Mouse (Mus musculus) testis, adult 2 months (tissue): ENCODE measurements around the gene Gm45213. TPM values are rescaled to one million over a fixed set of nuclear protein-coding genes. Genes with fewer than 3 reads are reported as not detected.

Experiments
- H3K27ac ChIP-seq: fragments of 200-500 bp; 2 replicates; pipeline ENCODE4 v1.5.1; 2012; ENCODE audit warnings: low read depth, low read length; ENCODE audit not compliant: control insufficient read depth, insufficient read depth
- H3K27me3 ChIP-seq: fragments of 200-500 bp; 2 replicates; pipeline ENCODE4 v1.6.1; 2012; ENCODE audit warnings: mild to moderate bottlenecking, low read length, moderate library complexity; ENCODE audit not compliant: control insufficient read depth, insufficient read depth
- H3K36me3 ChIP-seq: fragments of 200-500 bp; 2 replicates; pipeline ENCODE4 v1.6.1; 2012; ENCODE audit warnings: mild to moderate bottlenecking, low read length; ENCODE audit not compliant: control insufficient read depth, insufficient read depth
- H3K4me1 ChIP-seq: fragments of 200-500 bp; 2 replicates; pipeline ENCODE4 v1.6.1; 2012; ENCODE audit warnings: low read length; ENCODE audit not compliant: control insufficient read depth, insufficient read depth
- H3K4me3 ChIP-seq: fragments of 200-500 bp; 2 replicates; pipeline ENCODE4 v1.5.1; 2012; ENCODE audit warnings: low read depth, mild to moderate bottlenecking, low read length, moderate library complexity, mixed read lengths; ENCODE audit not compliant: control insufficient read depth
- CTCF ChIP-seq: fragments of 200-500 bp; IDR thresholded peaks from 2 replicates; pipeline ENCODE4 v1.5.1; 2012; ENCODE audit warnings: low read depth, mild to moderate bottlenecking, inconsistent platforms, low read length, moderate library complexity; ENCODE audit not compliant: control insufficient read depth, insufficient read depth, insufficient replicate concordance
- POLR2A ChIP-seq: fragments of 200-500 bp; IDR thresholded peaks from 2 replicates; pipeline ENCODE4 v1.6.1; 2012; ENCODE audit warnings: low read depth, mild to moderate bottlenecking, inconsistent platforms, low read length, moderate library complexity; ENCODE audit not compliant: control insufficient read depth
- polyA plus RNA-seq: library from polyadenylated mRNA; depleted of rRNA; stranded (reverse); fragments of >200 nt; gene quantifications from 2 replicates; pipeline ENCODE4 v1.2.3, GENCODE M21; 2012

Gene Gm45213
- polyA plus RNA-seq, 1 experiment, result not detected

DNA sequence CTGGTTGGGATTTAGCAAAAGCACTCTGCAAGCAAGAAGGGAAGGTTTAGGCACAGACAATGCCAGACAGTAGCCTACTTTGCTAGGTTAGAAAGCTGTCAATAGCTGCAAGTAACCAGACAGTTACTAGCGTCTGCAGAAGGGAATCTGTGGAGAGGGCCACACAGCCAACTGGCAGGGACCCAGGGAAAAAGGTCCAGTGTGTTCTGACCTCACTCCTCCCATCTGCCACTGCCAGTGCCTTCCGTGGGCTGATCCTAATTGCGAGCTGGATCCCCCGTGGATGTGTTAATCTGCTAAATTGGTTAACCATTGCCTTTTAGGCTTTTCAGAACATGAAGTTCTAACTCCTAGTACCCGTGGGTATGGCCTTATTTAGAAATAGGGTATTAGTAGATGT, 50.7 kb downstream of the Gm45213 start:
- Histone ChIP-seq H3K36me3 (peaks cover 1% of the 10 kb centered on the region; the same call in 1 of the 2 replicates), H3K4me3 (no peak overlapping the region), H3K27me3 (no peaks in the 10 kb centered on the region), H3K4me1 (no peaks in the 10 kb centered on the region), H3K27ac (no peak overlapping the region)
- TF ChIP-seq CTCF (no peak), POLR2A (no peak)

DNA sequence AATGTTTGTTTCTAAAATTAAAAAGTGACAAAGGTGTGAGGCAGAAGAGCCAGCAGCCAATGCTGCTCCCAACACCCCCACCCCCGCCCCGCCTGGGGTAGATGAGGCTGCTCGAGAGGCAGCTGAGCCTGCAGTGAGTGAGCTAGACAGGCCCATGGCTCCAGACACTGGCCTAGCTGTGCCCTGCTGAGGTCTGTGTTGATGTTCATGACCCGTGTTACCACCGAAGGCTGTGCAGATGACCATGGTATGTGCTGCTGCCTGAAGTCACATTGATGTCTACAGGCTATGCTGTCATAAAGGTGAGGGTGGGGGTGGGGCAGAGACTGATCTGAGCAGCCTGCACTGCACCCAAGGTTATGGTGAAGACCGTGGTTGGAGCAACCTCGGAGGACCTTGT, 55.4 kb downstream of the Gm45213 start:
- peak overlapping the region; percentile 66 for H3K4me3 ChIP-seq
- H3K27ac ChIP-seq, result peak overlapping the region; percentile 74
- no peaks in the 10 kb centered on the region for H3K27me3 ChIP-seq
- H3K36me3 ChIP-seq, result no peaks in the 10 kb centered on the region
- no peaks in the 10 kb centered on the region for H3K4me1 ChIP-seq
- TF ChIP-seq CTCF (no peak), POLR2A (peak; percentile 76; the same call in 1 of the 2 replicates)

- no peaks in the 10 kb centered on the region for H3K27me3 ChIP-seq
- no peak overlapping the region for H3K4me3 ChIP-seq
- TF ChIP-seq CTCF, result no peak
- no peak for TF ChIP-seq POLR2A
- H3K36me3 ChIP-seq, result no peaks in the 10 kb centered on the region
- H3K4me1 ChIP-seq, result no peaks in the 10 kb centered on the region
- no peak overlapping the region for H3K27ac ChIP-seq
These were observed 58.5 kb downstream of the Gm45213 start for GRCm38 (mm10) chr7:66101866-66102265.

DNA sequence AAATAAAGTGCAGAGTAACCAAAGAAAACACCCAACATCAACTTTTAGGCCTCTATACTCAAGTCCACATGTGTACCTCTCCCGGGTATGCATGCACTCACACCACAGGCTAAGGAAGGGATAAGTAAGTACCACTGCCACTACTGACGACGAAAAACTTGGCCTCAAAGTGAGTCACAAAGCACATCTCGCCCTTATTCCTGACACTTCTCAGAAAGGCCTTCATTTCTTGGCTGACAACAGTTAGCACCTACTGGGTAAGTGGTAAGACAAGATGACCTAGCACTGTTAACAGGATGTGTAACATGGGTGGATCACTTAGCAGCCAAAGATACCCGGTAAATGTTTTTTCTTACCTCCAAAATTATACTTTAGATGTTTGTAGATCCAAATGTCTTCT, 61.1 kb downstream of the Gm45213 start:
- Histone ChIP-seq H3K36me3 (no peaks in the 10 kb centered on the region), H3K27ac (no peak overlapping the region), H3K4me1 (peaks cover 2% of the 10 kb centered on the region; the same call in 1 of the 2 replicates), H3K27me3 (no peaks in the 10 kb centered on the region), H3K4me3 (no peak overlapping the region)
- TF ChIP-seq CTCF, result no peak
- TF ChIP-seq POLR2A, result no peak

DNA sequence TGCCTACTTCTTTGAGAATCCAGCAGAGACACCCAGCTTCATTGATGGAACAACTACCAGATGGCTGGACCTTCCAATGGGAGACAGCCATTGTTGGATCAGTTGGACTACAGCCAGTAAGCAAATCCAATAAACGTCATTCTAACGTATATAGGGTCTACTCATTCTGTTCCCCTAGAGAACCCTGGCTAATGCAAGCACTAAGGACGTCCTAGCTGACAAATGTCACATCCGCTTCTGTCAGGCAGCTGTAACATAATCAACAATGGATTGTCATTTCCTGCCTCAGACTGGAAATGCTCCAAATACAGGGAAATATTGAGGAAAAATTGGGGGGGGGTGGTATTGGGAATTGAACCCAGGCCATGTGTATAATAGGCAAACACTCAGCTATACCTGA, 62.4 kb downstream of the Gm45213 start:
- Histone ChIP-seq H3K36me3 (no peaks in the 10 kb centered on the region), H3K27me3 (no peaks in the 10 kb centered on the region), H3K4me3 (no peak overlapping the region), H3K27ac (no peak overlapping the region), H3K4me1 (peaks cover 2% of the 10 kb centered on the region; the same call in 1 of the 2 replicates)
- TF ChIP-seq POLR2A, result no peak
- no peak for TF ChIP-seq CTCF

GRCm38 (mm10) chr7:66106581-66107056, 63.2 kb downstream of the Gm45213 start:
- Histone ChIP-seq H3K4me1 (peaks cover 2% of the 10 kb centered on the region; the same call in 1 of the 2 replicates), H3K36me3 (no peaks in the 10 kb centered on the region), H3K27me3 (no peaks in the 10 kb centered on the region), H3K27ac (no peak overlapping the region), H3K4me3 (no peak overlapping the region)
- no peak for TF ChIP-seq CTCF
- no peak for TF ChIP-seq POLR2A

DNA sequence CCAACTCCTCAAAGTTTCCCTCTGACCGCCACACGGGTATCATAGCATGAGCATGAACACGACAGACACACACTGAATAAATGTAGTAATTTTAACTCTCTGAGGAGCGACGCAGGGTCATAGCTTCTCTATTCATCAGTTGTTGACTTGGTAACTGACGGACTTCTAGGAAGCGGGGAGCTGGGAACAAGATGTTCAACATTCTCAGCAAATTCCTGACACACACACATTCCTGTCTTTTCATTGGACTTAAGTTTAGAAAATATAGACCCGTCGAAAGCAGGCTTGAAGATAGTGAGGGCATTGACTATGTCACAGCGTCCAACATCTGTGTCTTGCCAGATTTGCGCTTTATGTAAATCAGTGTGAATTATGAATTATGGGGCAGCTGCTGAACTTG, 63.8 kb downstream of the Gm45213 start:
- H3K27me3 ChIP-seq, result no peaks in the 10 kb centered on the region
- TF ChIP-seq POLR2A, result no peak
- TF ChIP-seq CTCF, result no peak
- no peaks in the 10 kb centered on the region for H3K36me3 ChIP-seq
- H3K4me1 ChIP-seq, result peaks cover 2% of the 10 kb centered on the region; the same call in 1 of the 2 replicates
- H3K4me3 ChIP-seq, result no peak overlapping the region
- H3K27ac ChIP-seq, result no peak overlapping the region
